Mouse (Mus musculus): ENCODE measurements around the gene Olfr70. TPM values are rescaled to one million over a fixed set of nuclear protein-coding genes. Genes with fewer than 3 reads are reported as not detected.

Olfr70 gene
- polyA plus RNA-seq, 1 experiment from 2014 or later, result not detected

- DNase-seq (ENCODE audit: low read depth, low spot score), result peak; percentile 43
- peak; percentile 57 for ATAC-seq
- in situ Hi-C loops (cut with MboI; ENCODE audit: low pct_unique_long_range_greater_than_20kb), result loop anchor here (5.0 kb wide), 1 partner anchor 41 kb away; no protein-coding TSS in a partner anchor
- TF ChIP-seq CTCF (IDR thresholded peaks at IDR 0.05), result no peak
- no peaks in the 10 kb centered on the region for H3K27me3 ChIP-seq
- POLR2A ChIA-PET, result interaction anchor here (1.4 kb wide), 1 partner anchor 151 kb away, joined by 3 read pairs; the partner anchor contains the start of genes Creb3 and Tln1
- CTCF ChIA-PET, result interaction anchor here (1.0 to 1.3 kb wide), 3 partner anchors 10 to 85 kb away, joined by 3 to 6 read pairs (median 3); no protein-coding TSS in a partner anchor
These were observed 13.1 kb upstream of the Olfr70 start for GRCm38 (mm10) chr4:43713652-43714219.

GRCm38 (mm10) chr4:43711821-43712220 lies 11.2 kb upstream of the Olfr70 start:
- in situ Hi-C loops (cut with MboI; ENCODE audit: low pct_unique_long_range_greater_than_20kb), result loop anchor here (5.0 kb wide), 1 partner anchor 40 kb away; no protein-coding TSS in a partner anchor
- ChIA-PET POLR2A (no interaction called here), CTCF (interaction anchor here (0.7 to 3.5 kb wide), 10 partner anchors 9 to 82 kb away, joined by 3 to 32 read pairs (median 5); partner anchors contain the start of gene Olfr70)
- ATAC-seq (no peak), DNase-seq (ENCODE audit: low read depth, low spot score) (no peak)
- no peaks in the 10 kb centered on the region for H3K27me3 ChIP-seq
- TF ChIP-seq CTCF (IDR thresholded peaks at IDR 0.05), result peak; percentile 96

- H3K27me3 ChIP-seq, result no peaks in the 10 kb centered on the region
- TF ChIP-seq CTCF (IDR thresholded peaks at IDR 0.05), result no peak
- ATAC-seq (no peak), DNase-seq (ENCODE audit: low read depth, low spot score) (no peak)
- CTCF ChIA-PET, result interaction anchor here (1.7 to 3.5 kb wide), 2 partner anchors 38 to 80 kb away, joined by 5 to 32 read pairs; no protein-coding TSS in a partner anchor
- POLR2A ChIA-PET, result no interaction called here
- in situ Hi-C loops (cut with MboI; ENCODE audit: low pct_unique_long_range_greater_than_20kb), result loop anchor here (5.0 kb wide), 2 partner anchors 38 to 78 kb away; partner anchors contain the start of gene Npr2
These were observed 9.3 kb upstream of the Olfr70 start, which contains the start of gene Olfr71 for GRCm38 (mm10) chr4:43709869-43710268. Gene Olfr71, minus strand, starts transcription at chr4:43710255.

GRCm38 (mm10) chr4:43705991-43706390 lies 5.4 kb upstream of the Olfr70 start:
- POLR2A ChIA-PET, result no interaction called here
- CTCF ChIA-PET, result no interaction called here
- no peaks in the 10 kb centered on the region for H3K27me3 ChIP-seq
- in situ Hi-C loops (cut with MboI; ENCODE audit: low pct_unique_long_range_greater_than_20kb), result loop anchor here (5.0 kb wide), 1 partner anchor 74 kb away; the partner anchor contains the start of gene Npr2
- no peak for TF ChIP-seq CTCF (IDR thresholded peaks at IDR 0.05)
- ATAC-seq (no peak), DNase-seq (ENCODE audit: low read depth, low spot score) (no peak)

GRCm38 (mm10) chr4:43703851-43704250 lies 3.2 kb upstream of the Olfr70 start:
- ATAC-seq, result no peak
- CTCF ChIA-PET, result interaction anchor here (1.0 to 1.9 kb wide), 3 partner anchors 9 to 32 kb away, joined by 3 to 6 read pairs (median 4); no protein-coding TSS in a partner anchor
- in situ Hi-C loops (cut with MboI; ENCODE audit: low pct_unique_long_range_greater_than_20kb), result no loop called here
- no peak for DNase-seq (ENCODE audit: low read depth, low spot score)
- TF ChIP-seq CTCF (IDR thresholded peaks at IDR 0.05), result no peak
- H3K27me3 ChIP-seq, result no peaks in the 10 kb centered on the region
- POLR2A ChIA-PET, result no interaction called here

GRCm38 (mm10) chr4:43703439-43703838 lies 2.8 kb upstream of the Olfr70 start:
- ATAC-seq (no peak), DNase-seq (ENCODE audit: low read depth, low spot score) (no peak)
- no peak for TF ChIP-seq CTCF (IDR thresholded peaks at IDR 0.05)
- H3K27me3 ChIP-seq, result no peaks in the 10 kb centered on the region
- in situ Hi-C loops (cut with MboI; ENCODE audit: low pct_unique_long_range_greater_than_20kb), result no loop called here
- ChIA-PET POLR2A (no interaction called here), CTCF (interaction anchor here (1.0 to 1.9 kb wide), 3 partner anchors 10 to 31 kb away, joined by 3 to 6 read pairs (median 4); no protein-coding TSS in a partner anchor)

GRCm38 (mm10) chr4:43696561-43696960 lies 4.0 kb downstream of the Olfr70 start:
- ChIA-PET POLR2A (no interaction called here), CTCF (interaction anchor here (1.9 to 2.3 kb wide), 2 partner anchors 12 to 25 kb away, joined by 5 to 9 read pairs; no protein-coding TSS in a partner anchor)
- in situ Hi-C loops (cut with MboI; ENCODE audit: low pct_unique_long_range_greater_than_20kb), result no loop called here
- TF ChIP-seq CTCF (IDR thresholded peaks at IDR 0.05), result no peak
- ATAC-seq, result peak; percentile 35
- no peak for DNase-seq (ENCODE audit: low read depth, low spot score)
- no peaks in the 10 kb centered on the region for H3K27me3 ChIP-seq

GRCm38 (mm10) chr4:43695249-43695671 lies 5.3 kb downstream of the Olfr70 start:
- no peak for ATAC-seq
- TF ChIP-seq CTCF (IDR thresholded peaks at IDR 0.05), result no peak
- ChIA-PET POLR2A (no interaction called here), CTCF (interaction anchor here (1.5 to 2.3 kb wide), 3 partner anchors 13 to 24 kb away, joined by 4 to 9 read pairs (median 5); no protein-coding TSS in a partner anchor)
- in situ Hi-C loops (cut with MboI; ENCODE audit: low pct_unique_long_range_greater_than_20kb), result no loop called here
- no peak for DNase-seq (ENCODE audit: low read depth, low spot score)
- no peaks in the 10 kb centered on the region for H3K27me3 ChIP-seq

- DNase-seq (ENCODE audit: low read depth, low spot score) (no peak), ATAC-seq (no peak)
- TF ChIP-seq CTCF (IDR thresholded peaks at IDR 0.05), result no peak
- ChIA-PET POLR2A (no interaction called here), CTCF (interaction anchor here (1.5 to 2.3 kb wide), 3 partner anchors 12 to 23 kb away, joined by 4 to 9 read pairs (median 5); no protein-coding TSS in a partner anchor)
- in situ Hi-C loops (cut with MboI; ENCODE audit: low pct_unique_long_range_greater_than_20kb), result no loop called here
- no peaks in the 10 kb centered on the region for H3K27me3 ChIP-seq
These were observed 6.0 kb downstream of the Olfr70 start for GRCm38 (mm10) chr4:43694439-43695248.

- in situ Hi-C loops (cut with MboI; ENCODE audit: low pct_unique_long_range_greater_than_20kb), result no loop called here
- no peak for TF ChIP-seq CTCF (IDR thresholded peaks at IDR 0.05)
- ATAC-seq, result no peak
- CTCF ChIA-PET, result interaction anchor here (1.5 kb wide), 1 partner anchor 19 kb away, joined by 3 read pairs; no protein-coding TSS in a partner anchor
- POLR2A ChIA-PET, result no interaction called here
- DNase-seq (ENCODE audit: low read depth, low spot score), result no peak
- H3K27me3 ChIP-seq, result no peaks in the 10 kb centered on the region
These were observed 6.8 kb downstream of the Olfr70 start for GRCm38 (mm10) chr4:43693806-43694241.

Data from Patski (cell line).